Mouse (Mus musculus) stomach, embryonic 14.5 days (tissue): ENCODE measurements around the gene Iqcn. TPM values are rescaled to one million over a fixed set of nuclear protein-coding genes. Genes with fewer than 3 reads are reported as not detected.

Experiments used
- ATAC-seq: fragments of 200-750 bp; cut with Nextera tagmentation; 2 replicates; pipeline ENCODE4 v1.8.0; 2017; ENCODE audit warnings: low read depth, moderate TSS enrichment; ENCODE audit not compliant: insufficient number of reproducible peaks, insufficient read depth, low FRiP score
- H3K27ac ChIP-seq: fragments of 300-500 bp; sonication (generic); 2 replicates; pipeline ENCODE4 v1.5.1; 2014; ENCODE audit warnings: mild to moderate bottlenecking, low read length, moderate library complexity, mixed read lengths
- H3K27me3 ChIP-seq: fragments of 300-500 bp; sonication (generic); 2 replicates; pipeline ENCODE4 v1.6.1; 2014; ENCODE audit warnings: low read length, control low read depth, mixed read lengths; ENCODE audit not compliant: control insufficient read depth, insufficient read depth
- H3K36me3 ChIP-seq: fragments of 300-500 bp; sonication (generic); 2 replicates; pipeline ENCODE4 v1.6.1; 2014; ENCODE audit warnings: mild to moderate bottlenecking, control low read depth, low read length, moderate library complexity, mixed read lengths; ENCODE audit not compliant: control insufficient read depth, insufficient read depth
- H3K4me1 ChIP-seq: fragments of 300-500 bp; sonication (generic); 2 replicates; pipeline ENCODE4 v1.6.1; 2014; ENCODE audit warnings: low read length, control low read depth, mixed read lengths; ENCODE audit not compliant: control insufficient read depth, insufficient read depth
- H3K4me2 ChIP-seq: fragments of 300-500 bp; sonication (generic); replicated peaks from 2 replicates; pipeline ENCODE4 v1.6.1; 2014; ENCODE audit warnings: low read depth, low read length, control low read depth
- H3K4me3 ChIP-seq: fragments of 300-500 bp; sonication (generic); 2 replicates; pipeline ENCODE4 v1.5.1; 2014; ENCODE audit warnings: low read depth, low read length, control low read depth
- H3K9ac ChIP-seq: fragments of 300-500 bp; sonication (generic); replicated peaks from 2 replicates; pipeline ENCODE4 v1.6.1; 2014; ENCODE audit warnings: low read depth, mild to moderate bottlenecking, control low read depth, low read length, moderate library complexity, mixed read lengths
- H3K9me3 ChIP-seq: fragments of 300-500 bp; sonication (generic); 2 replicates; pipeline ENCODE4 v1.6.1; 2016; ENCODE audit warnings: low read depth, low read length, control low read depth; ENCODE audit not compliant: control insufficient read depth
- WGBS: fragments of 180-500 bp; shearing (Covaris S2); extraction: QIAGEN DNeasy Blood & Tissue Kit; methylation state at CpG from one replicate; pipeline ENCODE4 v1.1.7; 2014; 5-methylcytosine and 5-hydroxymethylcytosine counted together
- polyA plus RNA-seq: library from polyadenylated mRNA; unstranded; fragments of >200 nt; fragmentation: Nextera tagmentation; extraction: Ambion mirVana; gene quantifications from 2 replicates; pipeline ENCODE4 v1.2.1, GENCODE M21; 2014

Gene Iqcn
- polyA plus RNA-seq, 1 experiment from 2014 or later: 0.06 TPM

DNA sequence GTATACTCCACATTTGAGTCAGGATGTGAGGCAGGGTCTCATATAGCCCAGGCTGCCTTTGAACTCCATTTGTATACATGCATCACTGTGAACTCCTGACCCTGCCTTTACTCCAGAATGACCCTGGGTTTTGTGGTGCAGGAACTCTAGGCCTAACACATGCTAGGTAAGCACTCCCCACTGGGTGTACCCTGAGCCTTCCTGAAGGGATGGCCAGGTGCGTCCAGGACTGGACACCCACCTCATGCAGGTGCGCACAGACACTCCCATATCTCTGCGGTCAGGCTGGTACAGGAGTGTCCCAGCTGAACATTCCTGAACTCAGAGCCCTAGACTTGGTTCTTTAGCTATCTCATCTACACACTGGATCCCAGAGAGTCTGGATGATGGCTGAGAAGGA is 29.1 kb upstream of the Iqcn start:
- H3K27ac ChIP-seq: peak overlapping the region; percentile 94
- peak overlapping the region; percentile 67 for H3K4me3 ChIP-seq
- no peaks in the 10 kb centered on the region for H3K9me3 ChIP-seq
- ATAC-seq: no peak
- H3K36me3 ChIP-seq: peaks cover 12% of the 10 kb centered on the region; the same call in 1 of the 2 replicates
- WGBS: 74% methylated on average over 3 of the region's 3 CpGs
- no peaks in the 10 kb centered on the region for H3K27me3 ChIP-seq
- H3K4me2 ChIP-seq: peak overlapping the region; percentile 78
- H3K9ac ChIP-seq: peak overlapping the region; percentile 45; the same call in 1 of the 2 replicates
- H3K4me1 ChIP-seq: peaks cover 13% of the 10 kb centered on the region

DNA sequence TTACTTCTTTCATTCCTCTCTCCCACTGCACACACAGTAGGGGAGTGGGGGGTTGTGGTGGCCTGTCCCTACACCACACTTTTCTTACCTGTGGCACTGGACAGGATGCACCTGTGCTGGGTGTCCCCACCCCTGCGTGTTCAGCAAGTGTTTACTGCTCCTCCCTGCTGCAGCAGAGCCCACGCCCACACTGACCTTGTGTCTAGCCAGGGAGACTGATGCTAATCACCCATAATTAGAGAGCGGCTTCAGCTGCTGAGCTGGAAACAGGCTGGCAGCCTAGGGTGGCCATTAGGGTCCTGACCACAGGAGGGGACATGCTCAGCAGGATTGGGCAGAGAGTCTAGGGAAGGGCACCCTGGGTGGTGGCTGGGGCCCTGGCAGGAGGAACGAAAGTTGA is 28.5 kb upstream of the Iqcn start:
- H3K27ac ChIP-seq: peak overlapping the region; percentile 94
- 73% methylated on average over 4 of the region's 4 CpGs for WGBS
- no peak for ATAC-seq
- peaks cover 12% of the 10 kb centered on the region; the same call in 1 of the 2 replicates for H3K36me3 ChIP-seq
- no peaks in the 10 kb centered on the region for H3K9me3 ChIP-seq
- H3K9ac ChIP-seq: 0 out of 2 replicates have a peak overlapping the region, but pooled peaks have one; percentile 45
- no peak overlapping the region for H3K4me3 ChIP-seq
- peaks cover 13% of the 10 kb centered on the region for H3K4me1 ChIP-seq
- no peaks in the 10 kb centered on the region for H3K27me3 ChIP-seq
- H3K4me2 ChIP-seq: 0 out of 2 replicates have a peak overlapping the region, but pooled peaks have one; percentile 78

GRCm38 (mm10) chr8:70675336-70675735 is 27.9 kb upstream of the Iqcn start:
- no peak overlapping the region for H3K4me3 ChIP-seq
- H3K4me2 ChIP-seq: no peak overlapping the region
- H3K36me3 ChIP-seq: peaks cover 12% of the 10 kb centered on the region; the same call in 1 of the 2 replicates
- H3K9me3 ChIP-seq: no peaks in the 10 kb centered on the region
- ATAC-seq: no peak
- no peaks in the 10 kb centered on the region for H3K27me3 ChIP-seq
- no peak overlapping the region for H3K9ac ChIP-seq
- 85% methylated on average over 1 of the region's 1 CpGs for WGBS
- H3K27ac ChIP-seq: no peak overlapping the region
- peaks cover 13% of the 10 kb centered on the region for H3K4me1 ChIP-seq

GRCm38 (mm10) chr8:70677451-70678080 is 25.7 kb upstream of the Iqcn start:
- no peaks in the 10 kb centered on the region for H3K27me3 ChIP-seq
- H3K4me2 ChIP-seq: no peak overlapping the region
- WGBS: 89% methylated on average over 15 of the region's 15 CpGs
- no peaks in the 10 kb centered on the region for H3K9me3 ChIP-seq
- H3K27ac ChIP-seq: no peak overlapping the region
- peaks cover 24% of the 10 kb centered on the region for H3K4me1 ChIP-seq
- no peak overlapping the region for H3K4me3 ChIP-seq
- ATAC-seq: no peak
- no peak overlapping the region for H3K9ac ChIP-seq
- peaks cover 12% of the 10 kb centered on the region; the same call in 1 of the 2 replicates for H3K36me3 ChIP-seq

DNA sequence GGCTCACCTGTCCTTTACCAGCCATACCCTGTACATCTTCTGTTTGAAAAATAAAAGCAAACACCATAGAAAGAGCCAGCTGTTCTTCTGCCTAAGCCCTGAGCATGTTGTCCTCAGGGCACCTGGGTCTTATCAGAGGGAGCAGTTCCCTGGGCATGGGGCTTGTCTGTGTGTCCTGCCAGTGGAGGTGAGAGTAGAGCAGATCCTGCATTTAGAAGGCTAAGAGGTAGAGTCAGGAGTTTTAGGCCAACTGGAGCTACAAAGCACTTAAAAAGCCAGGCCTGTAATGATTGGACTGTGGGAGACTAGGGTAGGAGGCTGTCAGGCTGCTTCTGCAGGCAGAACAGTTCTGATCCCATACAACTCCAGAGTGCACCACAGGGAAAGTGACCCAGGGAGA is 24.6 kb upstream of the Iqcn start:
- ATAC-seq: no peak
- Histone ChIP-seq H3K27me3 (no peaks in the 10 kb centered on the region), H3K9me3 (no peaks in the 10 kb centered on the region), H3K27ac (no peak overlapping the region), H3K4me2 (no peak overlapping the region), H3K4me1 (peaks cover 26% of the 10 kb centered on the region), H3K36me3 (peaks cover 12% of the 10 kb centered on the region; the same call in 1 of the 2 replicates), H3K9ac (no peak overlapping the region), H3K4me3 (no peak overlapping the region)

DNA sequence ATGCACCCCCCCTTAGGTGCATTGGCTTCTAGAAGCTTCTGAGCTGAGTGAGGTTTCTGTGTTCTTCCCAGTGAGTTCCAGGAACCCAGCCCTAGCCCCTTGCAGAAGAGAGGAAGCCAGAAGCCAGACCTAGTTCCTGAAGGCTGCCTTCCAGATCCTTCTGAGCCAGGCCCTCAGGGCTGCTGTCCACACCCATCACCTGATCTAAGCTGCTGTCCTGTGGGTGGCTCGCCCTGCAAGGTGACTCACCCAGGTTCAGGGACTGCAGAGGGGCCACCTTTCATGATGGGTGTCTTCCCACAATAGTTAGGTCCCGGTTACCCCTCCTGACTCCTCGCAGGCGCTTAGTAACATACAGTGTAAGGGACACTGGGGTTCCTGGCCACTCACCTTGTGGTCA is 23.9 kb upstream of the Iqcn start:
- Histone ChIP-seq H3K27ac (no peak overlapping the region), H3K36me3 (peaks cover 12% of the 10 kb centered on the region; the same call in 1 of the 2 replicates)
- WGBS: 90% methylated on average over 4 of the region's 4 CpGs

GRCm38 (mm10) chr8:70680039-70680438 is 23.2 kb upstream of the Iqcn start:
- Histone ChIP-seq H3K27me3 (no peaks in the 10 kb centered on the region), H3K9me3 (no peaks in the 10 kb centered on the region), H3K36me3 (peaks cover 12% of the 10 kb centered on the region; the same call in 1 of the 2 replicates), H3K4me2 (no peak overlapping the region), H3K9ac (no peak overlapping the region), H3K27ac (no peak overlapping the region), H3K4me1 (peaks cover 13% of the 10 kb centered on the region; the same call in 1 of the 2 replicates), H3K4me3 (no peak overlapping the region)
- no peak for ATAC-seq
- WGBS: 68% methylated on average over 3 of the region's 3 CpGs

More for the DNA sequence above, 23.9 kb upstream of the Iqcn start:
- Histone ChIP-seq H3K4me2 (no peak overlapping the region), H3K27me3 (no peaks in the 10 kb centered on the region), H3K4me3 (no peak overlapping the region), H3K9me3 (no peaks in the 10 kb centered on the region), H3K9ac (no peak overlapping the region), H3K4me1 (peaks cover 19% of the 10 kb centered on the region)
- ATAC-seq: no peak

- Histone ChIP-seq H3K4me1 (peaks cover 13% of the 10 kb centered on the region; the same call in 1 of the 2 replicates), H3K9me3 (no peaks in the 10 kb centered on the region), H3K4me2 (no peak overlapping the region), H3K27me3 (no peaks in the 10 kb centered on the region), H3K36me3 (peaks cover 10% of the 10 kb centered on the region; the same call in 1 of the 2 replicates), H3K4me3 (no peak overlapping the region), H3K9ac (no peak overlapping the region), H3K27ac (no peak overlapping the region)
- 64% methylated on average over 3 of the region's 3 CpGs for WGBS
- ATAC-seq: no peak
These were observed 21.8 kb upstream of the Iqcn start for GRCm38 (mm10) chr8:70681410-70681809.
